Mouse (Mus musculus): ENCODE results near the gene Acyp2.

The Acyp2 gene

GRCm38 (mm10) chr11:30580008-30580407, 69.4 kb downstream of the Acyp2 start:
- no peak for DNase-seq (ENCODE audit: low spot score in 2 of 2)

GRCm38 (mm10) chr11:30578931-30579330, 70.5 kb downstream of the Acyp2 start:
- no peak for DNase-seq (ENCODE audit: low spot score in 2 of 2)

GRCm38 (mm10) chr11:30572790-30573395, 76.5 kb downstream of the Acyp2 start:
- DNase-seq (ENCODE audit: low spot score in 2 of 2), result no peak

- no peak for DNase-seq (ENCODE audit: low spot score in 2 of 2)
Measured at GRCm38 (mm10) chr11:30570568-30570967, 78.8 kb downstream of the Acyp2 start.

GRCm38 (mm10) chr11:30560215-30560614, 89.2 kb downstream of the Acyp2 start:
- DNase-seq (ENCODE audit: low spot score in 2 of 2), result no peak

- no peak for DNase-seq (ENCODE audit: low spot score in 2 of 2)
Measured at GRCm38 (mm10) chr11:30553408-30553807, 96.0 kb downstream of the Acyp2 start.

- DNase-seq (ENCODE audit: low spot score in 2 of 2), result no peak
Measured at GRCm38 (mm10) chr11:30517133-30517532, 132.3 kb downstream of the Acyp2 start.

DNA sequence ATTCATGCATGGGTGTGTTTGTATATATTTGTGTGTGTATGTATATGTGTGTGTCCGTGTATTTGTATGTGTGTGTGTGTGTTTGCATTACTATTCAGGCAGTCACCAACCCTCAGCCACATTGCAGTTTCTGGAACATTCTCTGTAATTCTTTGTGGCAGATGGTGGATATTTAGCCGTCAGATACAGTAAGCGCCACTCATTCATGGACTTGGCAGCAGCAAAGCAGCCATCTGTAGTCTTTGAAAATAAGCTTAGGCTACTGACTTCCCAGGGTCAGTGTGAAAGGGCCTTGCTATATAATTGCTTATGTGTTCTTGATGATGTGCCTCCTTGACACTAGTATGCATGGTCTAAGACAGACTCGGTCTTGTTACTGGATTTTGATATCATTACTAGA, 141.2 kb downstream of the Acyp2 start:
- DNase-seq (ENCODE audit: low spot score in 2 of 2), result no peak

DNA sequence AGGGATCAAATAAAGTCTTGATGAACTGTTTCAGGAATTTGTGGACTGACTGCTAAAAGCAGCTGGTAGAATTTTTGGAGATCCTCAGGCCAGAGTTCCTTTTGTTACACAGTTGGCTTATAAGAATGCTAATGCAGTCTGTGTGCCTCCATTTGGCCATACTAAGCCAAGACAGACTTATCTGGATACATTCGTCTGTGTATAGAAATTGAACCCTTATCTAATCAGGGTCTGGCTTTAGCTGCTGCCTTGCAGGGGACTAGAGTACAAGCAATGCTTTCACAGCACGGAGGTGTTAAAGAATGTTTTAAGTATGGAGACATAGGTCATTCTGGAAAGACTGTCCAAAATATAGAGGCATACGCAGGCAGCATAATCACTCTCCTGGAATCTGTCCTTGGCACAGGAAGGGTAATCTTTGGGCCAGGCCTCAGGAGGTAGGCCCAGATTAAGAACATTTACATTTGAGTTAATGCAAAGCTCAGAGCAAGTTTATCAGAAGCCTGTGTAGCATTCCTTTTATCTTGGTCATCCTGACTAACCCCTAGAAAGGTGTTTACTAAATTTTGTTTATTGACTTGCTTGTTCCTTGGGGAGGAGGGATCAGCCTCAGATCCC, 150.5 kb downstream of the Acyp2 start:
- DNase-seq (ENCODE audit: low spot score in 2 of 2), result no peak

- no peak for DNase-seq (ENCODE audit: low spot score in 2 of 2)
Measured at GRCm38 (mm10) chr11:30497151-30497550, 152.2 kb downstream of the Acyp2 start.

DNA sequence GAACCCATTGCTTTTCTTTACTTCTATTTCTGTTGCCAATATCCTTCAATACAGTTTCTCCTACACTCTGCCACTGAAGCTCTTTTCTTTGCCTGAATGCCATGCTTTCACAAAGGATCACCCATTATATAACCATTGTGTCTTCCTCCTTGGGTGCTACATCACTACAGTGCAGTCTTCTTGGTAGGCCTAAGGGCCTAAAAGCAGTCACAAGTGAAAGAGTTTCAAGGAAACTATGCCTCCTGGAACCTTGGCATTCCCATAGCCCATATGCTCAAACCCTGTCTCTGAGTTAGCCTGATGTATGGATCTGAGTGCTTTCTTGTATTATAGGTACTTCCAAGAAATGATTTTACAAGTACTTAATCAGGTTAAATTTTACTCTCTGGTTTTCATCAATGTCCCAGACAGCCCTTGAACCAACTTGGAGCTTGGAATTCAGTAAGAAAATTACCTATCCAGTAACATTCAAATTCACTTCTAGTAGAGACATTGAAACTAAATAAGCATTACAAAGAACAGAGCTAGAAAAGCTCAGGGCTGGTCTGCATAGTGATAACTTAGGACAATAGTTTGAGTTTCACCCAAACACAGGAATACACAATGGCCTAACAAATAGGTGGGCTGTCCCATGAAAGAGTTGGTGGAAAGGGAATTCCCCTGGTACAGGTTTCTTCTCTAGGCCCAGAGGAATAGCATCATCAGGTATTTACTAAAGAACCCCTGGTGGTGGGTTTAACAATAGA, 157.7 kb downstream of the Acyp2 start:
- DNase-seq (ENCODE audit: low spot score in 2 of 2), result no peak

DNA sequence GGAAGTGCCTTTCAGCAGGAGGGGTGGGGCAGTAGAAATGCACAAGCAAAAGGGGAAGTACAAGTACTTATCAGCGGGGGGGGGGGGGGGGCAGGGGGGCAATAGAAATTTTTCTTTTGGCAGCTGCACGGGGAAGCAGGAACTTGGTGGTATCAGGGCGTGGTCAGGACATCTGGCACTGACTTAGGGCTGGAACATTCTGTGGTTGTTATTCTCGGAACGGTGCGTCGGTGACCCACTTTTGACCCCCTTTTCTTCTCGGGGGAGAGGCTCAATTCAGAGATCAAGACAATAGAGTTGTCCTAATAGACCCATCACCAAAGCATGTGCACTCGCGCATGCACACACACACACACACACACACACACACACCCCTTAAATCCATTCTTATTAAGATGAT, 161.2 kb downstream of the Acyp2 start:
- no peak for DNase-seq (ENCODE audit: low spot score in 2 of 2)

DNA sequence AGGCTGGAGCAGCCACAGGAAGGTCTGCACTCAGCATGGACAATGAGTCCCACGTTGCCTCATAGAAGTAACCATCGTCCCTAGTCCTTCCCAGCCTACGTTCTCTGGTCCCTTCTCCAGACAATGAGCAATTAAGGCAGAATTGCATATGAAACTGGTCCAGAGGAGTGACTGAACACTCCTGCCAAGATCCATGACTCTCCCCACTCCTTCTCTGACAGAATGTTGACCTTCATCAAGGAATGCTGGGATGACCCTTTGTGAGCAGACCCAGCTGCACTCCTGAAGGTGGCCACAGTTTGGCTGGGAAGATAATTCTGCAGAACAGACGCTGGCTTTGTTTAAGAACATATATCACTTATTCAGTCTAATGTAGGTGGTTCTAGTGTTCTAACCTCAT, 166.1 kb downstream of the Acyp2 start:
- no peak for DNase-seq (ENCODE audit: low spot score in 2 of 2)

GRCm38 (mm10) chr11:30471751-30472593, 177.4 kb downstream of the Acyp2 start, which contains the start of gene 4930505A04Rik:
Gene 4930505A04Rik (minus strand): TSS chr11:30471827.
- DNase-seq (ENCODE audit: low spot score in 2 of 2), result peak; percentile 87 to 89

DNA sequence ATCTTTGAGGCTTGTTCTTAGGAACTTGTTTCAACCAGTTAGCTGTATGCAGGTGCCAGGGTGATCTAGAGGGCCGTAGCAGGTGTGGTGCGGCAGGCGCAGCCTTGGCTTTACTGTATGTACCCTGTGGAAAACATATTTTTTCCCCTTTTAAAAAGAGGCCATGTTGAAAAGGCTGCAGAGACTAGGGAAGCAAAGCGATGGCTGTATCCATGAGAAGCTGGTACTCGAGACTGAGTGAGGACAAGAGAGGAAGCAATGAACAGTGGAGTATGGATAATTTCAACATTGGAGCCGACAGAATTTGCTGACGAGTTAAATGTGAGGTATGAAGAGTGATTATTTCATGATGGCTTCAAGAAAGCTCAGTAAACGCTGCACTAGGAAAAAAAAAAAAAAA, 178.2 kb downstream of the Acyp2 start:
- no peak for DNase-seq (ENCODE audit: low spot score in 2 of 2)

Measured in right cerebral cortex, postnatal 36 days (tissue).